Mouse (Mus musculus) kidney, embryonic 16.5 days (tissue): ENCODE measurements at regions not wholly inside any gene's neighbourhood (a gene's known extent, or its start where the extent isn't known, plus 50 kb on each side); places are given as distances from the start of the nearest gene placed in this dataset.
A peak's percentile ranks its signal among the peaks of the same experiment; 100 is the strongest.

Experiments used
- ATAC-seq: fragments of 200-750 bp; cut with Nextera tagmentation; 2 replicates; pipeline ENCODE4 v1.8.0; 2017; ENCODE audit warnings: moderate TSS enrichment; ENCODE audit not compliant: low FRiP score, low TSS enrichment
- H3K27ac ChIP-seq: fragments of 300-500 bp; sonication (generic); 2 replicates; pipeline ENCODE4 v1.5.1; 2014; ENCODE audit warnings: low read length
- H3K27me3 ChIP-seq: fragments of 300-500 bp; sonication (generic); 2 replicates; pipeline ENCODE4 v1.6.1; 2014; ENCODE audit warnings: low read length, control low read depth, mixed read lengths; ENCODE audit not compliant: insufficient read depth
- H3K36me3 ChIP-seq: fragments of 300-500 bp; sonication (generic); 2 replicates; pipeline ENCODE4 v1.6.1; 2014; ENCODE audit warnings: low read length, control low read depth, mixed read lengths; ENCODE audit not compliant: insufficient read depth
- H3K4me1 ChIP-seq: fragments of 300-500 bp; sonication (generic); 2 replicates; pipeline ENCODE4 v1.6.1; 2014; ENCODE audit warnings: low read length, control low read depth, mixed read lengths; ENCODE audit not compliant: insufficient read depth
- H3K4me2 ChIP-seq: fragments of 300-500 bp; sonication (generic); replicated peaks from 2 replicates; pipeline ENCODE4 v1.6.1; 2014; ENCODE audit warnings: low read depth, low read length
- H3K4me3 ChIP-seq: fragments of 300-500 bp; sonication (generic); 2 replicates; pipeline ENCODE4 v1.5.1; 2014; ENCODE audit warnings: mild to moderate bottlenecking, low read length
- H3K9ac ChIP-seq: fragments of 300-500 bp; sonication (generic); replicated peaks from 2 replicates; pipeline ENCODE4 v1.6.1; 2014; ENCODE audit warnings: low read length
- H3K9me3 ChIP-seq: fragments of 300-500 bp; sonication (generic); 2 replicates; pipeline ENCODE4 v1.6.1; 2016; ENCODE audit warnings: low read length, control low read depth
- WGBS: fragments of 180-500 bp; shearing (Covaris S2); extraction: QIAGEN DNeasy Blood & Tissue Kit; methylation state at CpG from one replicate; pipeline ENCODE4 v1.1.7; 2014; 5-methylcytosine and 5-hydroxymethylcytosine counted together

DNA sequence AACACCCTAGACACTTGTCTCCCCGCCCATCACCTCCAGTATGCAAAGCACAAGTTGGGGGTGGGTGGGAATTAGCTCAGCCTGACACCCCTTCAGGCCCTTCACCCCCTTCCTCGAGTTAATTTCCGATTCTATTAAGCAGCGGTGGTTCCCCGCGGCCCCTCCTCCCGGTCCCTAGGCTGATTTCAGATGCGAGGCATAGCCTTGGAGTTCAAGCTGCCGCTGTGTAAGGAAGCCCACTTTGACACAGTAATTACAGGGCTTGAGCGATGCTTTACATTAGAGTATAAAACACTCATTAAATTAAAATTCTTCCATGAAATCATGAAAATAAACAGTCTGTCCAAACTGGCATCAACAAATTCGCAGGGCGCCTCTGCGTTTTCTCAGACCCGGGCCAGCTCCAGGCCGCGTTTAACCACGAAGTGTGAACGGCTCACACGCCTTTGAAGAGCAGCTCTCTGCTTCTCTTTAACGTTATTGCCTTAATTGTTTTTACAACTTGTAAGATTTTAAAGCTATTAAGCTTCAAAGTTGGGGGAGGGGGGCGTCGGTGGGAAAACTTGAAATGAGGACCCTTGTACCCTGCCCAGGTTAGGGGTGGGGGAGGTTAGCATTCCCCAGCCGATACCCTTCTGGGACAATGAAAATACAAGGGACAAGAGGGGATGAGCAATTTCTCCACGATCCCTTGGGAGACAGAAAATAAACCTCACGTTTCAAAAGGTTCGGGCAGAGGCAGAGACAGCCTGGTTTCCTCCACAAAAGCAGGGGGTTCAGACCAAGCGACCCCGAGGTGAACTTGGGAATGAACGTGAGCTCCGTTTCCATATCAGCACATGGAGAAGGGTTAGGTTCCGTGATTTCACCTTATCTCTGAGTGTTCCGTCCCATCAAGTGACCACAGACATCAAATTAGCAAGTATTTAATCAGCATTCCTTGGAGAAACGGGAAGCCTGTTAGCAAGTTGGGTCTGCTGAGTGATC lies 114.4 kb downstream of the Dicer1 start:
- Histone ChIP-seq H3K4me3 (peak overlapping the region; percentile 6; the same call in 1 of the 2 replicates), H3K4me1 (peaks cover 22% of the 10 kb centered on the region), H3K9ac (no peak overlapping the region), H3K9me3 (no peaks in the 10 kb centered on the region), H3K36me3 (no peaks in the 10 kb centered on the region), H3K4me2 (peak overlapping the region; percentile 46), H3K27me3 (peaks cover 39% of the 10 kb centered on the region), H3K27ac (no peak overlapping the region)
- no peak for ATAC-seq
- WGBS: 4% methylated on average over 33 of the region's 33 CpGs

DNA sequence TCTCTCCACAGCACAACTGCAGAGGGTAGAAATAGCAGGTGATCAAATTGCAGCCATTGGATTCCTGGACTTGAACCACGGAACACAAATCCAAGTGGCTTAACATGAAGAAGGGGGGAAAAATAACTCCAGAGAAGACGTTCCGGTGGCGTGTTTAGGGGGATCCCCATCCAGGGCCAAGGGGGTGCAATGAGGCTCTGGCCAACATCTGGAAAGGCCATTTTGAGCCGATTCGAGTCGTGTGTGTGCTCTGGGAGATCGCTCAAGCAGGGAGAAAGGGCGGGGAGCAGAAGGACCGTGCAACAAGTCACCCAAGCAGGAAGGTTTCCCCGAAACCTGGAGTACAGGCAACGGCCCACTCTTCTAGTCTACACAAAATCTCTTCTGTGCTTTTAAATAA lies 115.3 kb downstream of the Dicer1 start:
- H3K36me3 ChIP-seq: no peaks in the 10 kb centered on the region
- no peak overlapping the region for H3K9ac ChIP-seq
- no peak for ATAC-seq
- peaks cover 39% of the 10 kb centered on the region for H3K27me3 ChIP-seq
- peak overlapping the region; percentile 46 for H3K4me2 ChIP-seq
- H3K4me3 ChIP-seq: 0 out of 2 replicates have a peak overlapping the region, but pooled peaks have one; percentile 4
- H3K9me3 ChIP-seq: no peaks in the 10 kb centered on the region
- no peak overlapping the region for H3K27ac ChIP-seq
- peaks cover 22% of the 10 kb centered on the region for H3K4me1 ChIP-seq
- 16% methylated on average over 12 of the region's 12 CpGs for WGBS

DNA sequence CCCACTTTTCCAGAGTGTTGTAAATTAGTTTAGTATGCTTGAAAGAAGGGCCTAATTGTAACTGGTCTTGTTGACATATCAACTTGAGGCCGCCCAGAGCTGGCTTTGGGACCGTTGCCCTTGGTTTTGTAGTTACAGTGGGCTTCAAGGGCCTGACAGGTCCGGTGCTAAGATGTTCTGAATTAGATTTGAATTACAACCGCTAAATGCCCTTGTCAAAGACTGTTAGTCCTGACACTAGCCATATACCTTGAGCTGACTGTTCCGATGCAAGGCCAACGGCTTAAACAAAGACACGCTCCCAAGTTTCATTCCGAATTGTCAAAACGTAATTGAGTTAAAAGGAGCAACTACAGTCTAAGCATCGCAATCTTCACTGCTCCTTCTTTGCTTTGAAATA lies 116.9 kb downstream of the Dicer1 start:
- peaks cover 22% of the 10 kb centered on the region for H3K4me1 ChIP-seq
- ATAC-seq: no peak

DNA sequence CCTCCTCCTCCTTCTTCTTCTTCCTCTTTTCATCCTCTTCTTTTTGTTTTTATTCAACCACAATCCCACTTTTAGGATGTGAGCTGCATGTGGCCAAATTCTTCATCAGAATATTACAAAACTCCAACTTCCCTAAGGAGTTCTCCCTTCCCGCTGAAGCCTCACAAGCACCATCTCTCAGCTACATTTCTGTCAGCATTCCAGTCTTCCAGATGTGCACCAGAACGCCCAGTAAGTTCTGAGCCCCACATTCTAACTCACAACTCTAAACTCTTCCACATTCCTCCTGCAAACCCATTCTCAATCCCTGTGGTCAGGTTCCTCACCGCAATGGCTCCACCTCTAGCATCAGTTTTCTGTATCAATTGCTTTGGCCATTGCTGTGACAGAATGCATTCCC lies 121.2 kb downstream of the Dicer1 start:
- Histone ChIP-seq H3K9me3 (no peaks in the 10 kb centered on the region), H3K27ac (no peak overlapping the region), H3K27me3 (peaks cover 5% of the 10 kb centered on the region), H3K9ac (no peak overlapping the region), H3K4me3 (no peak overlapping the region), H3K36me3 (no peaks in the 10 kb centered on the region), H3K4me2 (no peak overlapping the region), H3K4me1 (no peaks in the 10 kb centered on the region)
- whole genome bisulfite sequencing: 92% methylated on average over 3 of the region's 3 CpGs
- no peak for ATAC-seq

More for the DNA sequence above, 116.9 kb downstream of the Dicer1 start:
- Histone ChIP-seq H3K27ac (no peak overlapping the region), H3K4me3 (no peak overlapping the region), H3K9me3 (no peaks in the 10 kb centered on the region), H3K4me2 (no peak overlapping the region), H3K27me3 (peaks cover 39% of the 10 kb centered on the region), H3K36me3 (no peaks in the 10 kb centered on the region), H3K9ac (no peak overlapping the region)
- WGBS: 57% methylated on average over 10 of the region's 10 CpGs

DNA sequence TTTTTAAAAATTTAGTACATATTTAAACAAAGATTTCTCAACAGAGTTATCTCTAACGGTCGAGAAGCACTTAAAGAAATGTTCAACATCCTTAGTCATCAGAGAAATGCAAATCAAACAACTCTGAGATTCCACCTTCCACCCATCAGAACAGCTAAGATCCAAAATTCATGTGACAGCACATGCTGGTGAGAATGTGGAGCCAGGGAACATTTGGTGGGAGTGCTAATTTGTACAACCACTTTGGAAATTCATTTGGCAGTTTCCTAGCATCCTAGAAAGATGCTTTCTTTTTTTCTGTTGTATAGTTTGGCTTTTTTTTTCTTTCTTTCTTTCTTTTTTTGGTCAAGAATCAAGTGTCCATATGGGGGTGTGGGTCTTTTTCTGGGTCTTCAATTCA lies 122.3 kb downstream of the Dicer1 start:
- no peak for ATAC-seq
- Histone ChIP-seq H3K36me3 (no peaks in the 10 kb centered on the region), H3K4me3 (no peak overlapping the region), H3K4me2 (no peak overlapping the region), H3K27me3 (no peaks in the 10 kb centered on the region; the same call in 1 of the 2 replicates), H3K9ac (no peak overlapping the region), H3K9me3 (no peaks in the 10 kb centered on the region), H3K27ac (no peak overlapping the region), H3K4me1 (no peaks in the 10 kb centered on the region)
- WGBS: 85% methylated on average over 2 of the region's 2 CpGs

DNA sequence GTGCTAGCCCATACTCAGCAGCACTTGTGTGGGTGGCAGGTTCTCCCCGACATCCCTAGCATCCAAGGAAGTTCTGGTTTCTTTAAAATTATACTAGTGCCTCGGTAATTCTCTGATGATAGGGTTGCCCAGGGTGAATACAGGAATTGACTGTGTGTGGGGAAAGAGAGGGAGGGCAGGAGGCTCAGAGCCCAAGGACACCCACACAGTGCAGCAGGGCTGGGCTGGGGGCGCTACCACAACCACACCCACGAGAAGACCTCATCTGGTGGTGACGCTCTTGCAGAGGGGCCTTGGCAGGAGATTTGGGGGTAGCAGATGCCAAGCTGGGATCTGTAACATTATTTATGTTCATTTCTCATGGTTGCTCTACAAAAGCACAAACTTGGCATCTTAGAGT lies 125.7 kb downstream of the Dicer1 start:
- 85% methylated on average over 5 of the region's 5 CpGs for WGBS
- no peaks in the 10 kb centered on the region for H3K36me3 ChIP-seq

DNA sequence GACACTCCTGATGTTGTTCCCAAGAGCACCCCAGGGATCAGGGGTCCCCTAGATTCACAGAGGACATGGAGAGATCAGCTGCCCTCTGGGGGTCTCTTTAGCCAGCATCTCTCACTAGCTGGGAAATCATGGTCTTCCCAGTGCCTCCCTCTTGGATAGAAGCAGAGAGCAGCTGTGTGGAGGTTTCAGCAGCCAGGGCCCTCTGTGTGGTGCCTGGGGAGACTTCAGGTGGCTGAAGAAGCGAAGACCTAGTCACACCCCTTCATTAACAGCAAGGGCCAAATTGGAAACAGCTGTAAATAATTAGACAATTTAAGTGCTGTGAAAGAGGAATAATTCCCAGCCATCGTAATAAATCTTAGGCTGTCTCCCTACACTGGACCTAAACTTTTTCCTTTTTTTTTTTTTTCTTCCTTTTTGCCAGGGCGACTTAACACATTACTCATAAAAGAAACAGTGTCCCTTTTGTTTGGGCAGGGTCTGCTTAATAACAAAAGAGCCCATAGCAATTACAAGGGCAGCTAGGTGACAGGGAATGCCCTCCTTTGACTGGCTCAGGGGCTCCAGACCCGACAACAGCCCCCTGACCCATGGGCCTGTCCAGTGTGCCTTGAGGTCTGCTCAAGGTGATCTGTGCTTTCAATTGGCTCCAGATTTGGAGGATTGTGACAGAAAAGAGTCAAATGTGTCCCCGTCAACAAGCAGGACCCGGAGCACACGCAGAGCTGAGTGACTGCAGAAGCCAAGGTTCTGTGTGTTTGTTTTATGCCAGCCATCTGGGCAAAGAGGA lies 127.7 kb downstream of the Dicer1 start:
- Histone ChIP-seq H3K9me3 (no peaks in the 10 kb centered on the region), H3K4me2 (no peak overlapping the region), H3K4me1 (no peaks in the 10 kb centered on the region), H3K36me3 (no peaks in the 10 kb centered on the region), H3K27me3 (no peaks in the 10 kb centered on the region), H3K27ac (no peak overlapping the region), H3K9ac (no peak overlapping the region), H3K4me3 (no peak overlapping the region)
- ATAC-seq: peak; percentile 19; the same call in 1 of the 2 replicates
- 42% methylated on average over 7 of the region's 7 CpGs for WGBS

More for the DNA sequence above, 125.7 kb downstream of the Dicer1 start:
- Histone ChIP-seq H3K9ac (no peak overlapping the region), H3K4me3 (no peak overlapping the region), H3K27me3 (no peaks in the 10 kb centered on the region), H3K4me2 (no peak overlapping the region), H3K9me3 (no peaks in the 10 kb centered on the region), H3K4me1 (no peaks in the 10 kb centered on the region), H3K27ac (no peak overlapping the region)
- ATAC-seq: no peak

DNA sequence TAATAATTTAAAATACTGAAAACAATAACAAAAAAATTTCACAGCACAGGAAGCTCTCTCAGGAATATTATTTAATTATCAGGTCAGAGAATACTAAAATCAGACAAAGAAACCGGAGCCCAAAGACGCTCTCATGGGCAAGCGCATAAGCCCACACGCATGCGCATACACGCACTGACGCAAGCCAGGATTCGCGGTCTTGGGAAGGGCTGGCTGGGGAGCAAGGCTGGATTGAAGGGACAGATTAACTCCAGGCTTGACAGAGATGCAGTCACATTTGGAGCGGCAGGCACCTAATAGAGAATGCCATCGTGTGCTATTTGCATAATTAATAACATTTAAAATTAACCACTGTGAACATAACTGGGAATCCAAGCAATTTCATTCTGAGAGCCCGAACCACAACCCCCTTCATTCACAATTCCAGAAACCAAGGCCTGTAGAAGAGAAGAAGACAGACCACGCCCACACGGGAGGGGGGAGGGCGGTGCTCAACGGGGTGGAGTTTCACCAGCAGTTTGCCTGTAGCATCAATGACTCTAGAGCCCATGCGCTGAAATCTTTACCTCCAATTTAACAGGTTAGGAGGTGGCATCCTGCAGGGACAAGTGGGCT lies 134.5 kb downstream of the Dicer1 start:
- 14% methylated on average over 17 of the region's 17 CpGs for WGBS
- H3K36me3 ChIP-seq: no peaks in the 10 kb centered on the region
- H3K9me3 ChIP-seq: 0 out of 2 replicates have a peak, but pooled peaks cover 4% of the 10 kb centered on the region
- H3K27me3 ChIP-seq: no peaks in the 10 kb centered on the region
- H3K4me3 ChIP-seq: peak overlapping the region; percentile 23
- no peaks in the 10 kb centered on the region for H3K4me1 ChIP-seq
- peak overlapping the region; percentile 45 for H3K4me2 ChIP-seq
- no peak overlapping the region for H3K27ac ChIP-seq
- 0 out of 2 replicates have a peak overlapping the region, but pooled peaks have one; percentile 2 for H3K9ac ChIP-seq
- peak; percentile 81 for ATAC-seq

DNA sequence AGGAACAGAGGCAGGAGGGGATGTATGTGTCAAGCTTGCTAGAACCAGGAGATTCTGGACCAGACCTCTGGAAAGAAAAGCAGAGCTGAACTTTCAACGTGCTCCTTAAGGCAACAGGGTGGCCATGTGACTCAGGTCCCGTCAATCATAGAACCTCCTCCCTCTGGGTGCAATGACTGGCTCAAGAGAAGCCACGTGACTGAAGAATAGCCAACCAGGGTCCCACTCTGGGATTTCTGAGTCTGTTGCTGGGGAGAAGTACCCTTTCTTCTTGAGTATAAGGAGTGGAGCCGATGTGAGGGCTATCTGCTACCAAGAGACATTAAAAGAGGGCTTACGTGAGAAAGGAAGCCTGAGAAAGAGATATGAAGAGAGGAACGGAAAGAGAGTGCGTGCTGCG lies 137.5 kb downstream of the Dicer1 start:
- no peaks in the 10 kb centered on the region for H3K4me1 ChIP-seq
- H3K36me3 ChIP-seq: no peaks in the 10 kb centered on the region
- peak; percentile 25; the same call in 1 of the 2 replicates for ATAC-seq
- WGBS: 65% methylated on average over 8 of the region's 8 CpGs
- no peaks in the 10 kb centered on the region for H3K27me3 ChIP-seq
- H3K27ac ChIP-seq: no peak overlapping the region
- no peak overlapping the region for H3K9ac ChIP-seq
- no peak overlapping the region for H3K4me2 ChIP-seq
- H3K9me3 ChIP-seq: peaks cover 7% of the 10 kb centered on the region; the same call in 1 of the 2 replicates
- no peak overlapping the region for H3K4me3 ChIP-seq
